Mouse (Mus musculus) spleen, postnatal 36 days (tissue): ENCODE results near the gene Pkdrej.
"Not testable (repeated sequence)": the region's sequence is repeated elsewhere in the genome, so short reads cannot be mapped to it uniquely, and the experiment has no call there.

Experiments
- DNase-seq, 2 experiments: peaks; one replicate each; pipeline ENCODE4 v3.0.0; 2022; ENCODE audit warnings: low spot score in 2 of 2, mixed read lengths in 1 of 2

Gene Pkdrej

GRCm38 (mm10) chr15:85821203-85822010 lies at the start of gene Pkdrej:
TSS of gene Pkdrej (minus strand) at chr15:85821734.
- no peak for DNase-seq

- peak; percentile 45 to 57 for DNase-seq
These were observed 46.2 kb upstream of the Pkdrej start for GRCm38 (mm10) chr15:85867696-85868095.

- DNase-seq: not testable (repeated sequence)
These were observed 44.4 kb upstream of the Pkdrej start for GRCm38 (mm10) chr15:85865913-85866312.

GRCm38 (mm10) chr15:85859490-85860031 lies 38.0 kb upstream of the Pkdrej start, which contains the start of gene Gtse1:
TSS of gene Gtse1 (plus strand) at chr15:85859745.
- DNase-seq: peak; percentile 92 to 95

- peak in 1 of 2 experiments; percentile 11 for DNase-seq
These were observed 37.5 kb upstream of the Pkdrej start for GRCm38 (mm10) chr15:85858980-85859489.

- no peak for DNase-seq
These were observed 30.3 kb upstream of the Pkdrej start for GRCm38 (mm10) chr15:85851656-85852392.

- DNase-seq: no peak
These were observed 23.5 kb upstream of the Pkdrej start for GRCm38 (mm10) chr15:85845071-85845470.

GRCm38 (mm10) chr15:85841796-85842360 lies 20.3 kb upstream of the Pkdrej start:
- no peak for DNase-seq

GRCm38 (mm10) chr15:85840983-85841382 lies 19.4 kb upstream of the Pkdrej start:
- peak in 1 of 2 experiments; percentile 8 for DNase-seq

GRCm38 (mm10) chr15:85836887-85837286 lies 15.4 kb upstream of the Pkdrej start:
- DNase-seq: no peak

- no peak for DNase-seq
These were observed 13.8 kb upstream of the Pkdrej start for GRCm38 (mm10) chr15:85835335-85835734.

GRCm38 (mm10) chr15:85832599-85832998 lies 11.1 kb upstream of the Pkdrej start:
- no peak for DNase-seq

GRCm38 (mm10) chr15:85831954-85832590 lies 10.5 kb upstream of the Pkdrej start, which contains the start of gene Ttc38:
TSS of gene Ttc38 (plus strand) at chr15:85832306.
- DNase-seq: peak; percentile 89 to 91

GRCm38 (mm10) chr15:85829470-85829869 lies 7.9 kb upstream of the Pkdrej start:
- no peak for DNase-seq

- DNase-seq: no peak
These were observed 6.5 kb upstream of the Pkdrej start for GRCm38 (mm10) chr15:85828071-85828470.

GRCm38 (mm10) chr15:85826676-85827075 lies 5.1 kb upstream of the Pkdrej start:
- DNase-seq: no peak

- no peak for DNase-seq
These were observed 451 bp upstream of the Pkdrej start for GRCm38 (mm10) chr15:85822011-85822359.

GRCm38 (mm10) chr15:85813428-85813827 lies 8.1 kb downstream of the Pkdrej start:
- DNase-seq: no peak

- peak; percentile 97 to 98 for DNase-seq
These were observed 9.8 kb downstream of the Pkdrej start, which contains the start of gene Cdpf1 for GRCm38 (mm10) chr15:85811535-85812277. TSS of gene Cdpf1 (minus strand) at chr15:85811697.

- DNase-seq: peak; percentile 11 to 21
These were observed 10.6 kb downstream of the Pkdrej start for GRCm38 (mm10) chr15:85810806-85811521.
